Mouse (Mus musculus): Measurements from ENCODE around the gene Adh7. TPM values are rescaled to one million over a fixed set of nuclear protein-coding genes. Genes with fewer than 3 reads are reported as not detected.

Gene Adh7
- total and polyA plus RNA-seq, 3 experiments: not detected

GRCm38 (mm10) chr3:138240942-138241341 is 23.4 kb downstream of the Adh7 start:
- Histone ChIP-seq H3K4me1 (ENCODE audit: control insufficient read depth in 1 of 2, insufficient read depth in 2 of 2) (no peaks in the 10 kb centered on the region), H3K36me3 (replicated peaks in 1 of 2; ENCODE audit: control insufficient read depth in 1 of 2, insufficient read depth in 1 of 2, low read length in 1 of 2) (no peaks in the 10 kb centered on the region), H3K9ac (ENCODE audit: insufficient read depth, low read depth) (no peak overlapping the region), H3K27me3 (replicated peaks) (no peaks in the 10 kb centered on the region), H3K4me3 (replicated peaks in 1 of 3; ENCODE audit: low read depth in 2 of 3, low read length in 2 of 3, poor library complexity in 1 of 3) (no peak overlapping the region), H3K79me2 (replicated peaks; ENCODE audit: control insufficient read depth, extremely low read depth, insufficient read depth, poor library complexity, severe bottlenecking) (no peaks in the 10 kb centered on the region), H3K27ac (ENCODE audit: insufficient read depth, low read depth) (no peak overlapping the region), H3K9me3 (replicated peaks; ENCODE audit: low read length) (no peaks in the 10 kb centered on the region), H3K4me2 (ENCODE audit: insufficient read depth, low read depth, poor library complexity, severe bottlenecking) (0 out of 2 replicates have a peak overlapping the region, but pooled peaks have one; percentile 40)
- TF ChIP-seq UBTF (IDR thresholded peaks at IDR 0.05; ENCODE audit: low read depth, low read length) (no peak), MXI1 (IDR thresholded peaks at IDR 0.05; ENCODE audit: low read depth, low read length) (no peak), NELFE (IDR thresholded peaks at IDR 0.05; ENCODE audit: low read depth, low read length) (no peak), TBP (conservative IDR thresholded peaks at IDR 0.05; ENCODE audit: low read depth, low read length) (no peak), SIN3A (IDR thresholded peaks at IDR 0.05; ENCODE audit: low read length) (no peak), IRF4 (IDR thresholded peaks at IDR 0.05; ENCODE audit: low read depth, low read length) (no peak), TCF12 (IDR thresholded peaks at IDR 0.05; ENCODE audit: low read depth, low read length) (no peak), RAD21 (IDR thresholded peaks at IDR 0.05; ENCODE audit: low read depth, low read length) (no peak), MAFK (IDR thresholded peaks at IDR 0.05; ENCODE audit: insufficient replicate concordance, low read length) (no peak), NRF1 (IDR thresholded peaks at IDR 0.05; ENCODE audit: low read depth, low read length) (no peak), USF1 (IDR thresholded peaks at IDR 0.05; ENCODE audit: low read depth, low read length) (no peak), CHD2 (IDR thresholded peaks at IDR 0.05; ENCODE audit: low read length) (no peak), CHD1 (IDR thresholded peaks at IDR 0.05; ENCODE audit: low read depth, low read length) (no peak), MAX (IDR thresholded peaks at IDR 0.05; ENCODE audit: low read length) (no peak), ZKSCAN1 (IDR thresholded peaks at IDR 0.05; ENCODE audit: borderline replicate concordance, low read depth, low read length) (no peak), POLR2A (IDR thresholded peaks at IDR 0.05; ENCODE audit: low read depth, low read length) (no peak), CTCF (conservative IDR thresholded peaks at IDR 0.05 in 1 of 2, IDR thresholded peaks at IDR 0.05 in 1 of 2; ENCODE audit: low read depth in 2 of 2, low read length in 2 of 2) (no peak), EP300 (IDR thresholded peaks at IDR 0.05; ENCODE audit: low read length) (no peak), MAZ (IDR thresholded peaks at IDR 0.05; ENCODE audit: low read depth, low read length) (no peak), GABPA (IDR thresholded peaks at IDR 0.05; ENCODE audit: insufficient replicate concordance, low read depth, low read length) (no peak)
- in situ Hi-C loops (cut with MboI; ENCODE audit: low pct_ligation_motif_present, low pct_unique_long_range_greater_than_20kb, low sequenced_read_pairs) (no loop called here), dilution Hi-C loops (cut with MboI; ENCODE audit: extremely low pct_ligation_motif_present, extremely low pct_unique_long_range_greater_than_20kb, low sequenced_read_pairs) (no loop called here)
- DNase-seq (ENCODE audit: extremely low read depth): no peak

GRCm38 (mm10) chr3:138241371-138241770 is 23.8 kb downstream of the Adh7 start:
- in situ Hi-C loops (cut with MboI; ENCODE audit: low pct_ligation_motif_present, low pct_unique_long_range_greater_than_20kb, low sequenced_read_pairs): no loop called here
- H3K9ac ChIP-seq (ENCODE audit: insufficient read depth, low read depth): no peak overlapping the region
- dilution Hi-C loops (cut with MboI; ENCODE audit: extremely low pct_ligation_motif_present, extremely low pct_unique_long_range_greater_than_20kb, low sequenced_read_pairs): no loop called here
- TF ChIP-seq TCF12 (IDR thresholded peaks at IDR 0.05; ENCODE audit: low read depth, low read length) (0 out of 2 replicates have a peak, but pooled peaks have one; percentile 30), NRF1 (IDR thresholded peaks at IDR 0.05; ENCODE audit: low read depth, low read length) (no peak), ZNF384 (IDR thresholded peaks at IDR 0.05; ENCODE audit: low read depth, low read length) (peak; percentile 49)
- H3K4me2 ChIP-seq (ENCODE audit: insufficient read depth, low read depth, poor library complexity, severe bottlenecking): peak overlapping the region; percentile 40; the same call in 1 of the 2 replicates
- no peaks in the 10 kb centered on the region for H3K36me3 ChIP-seq (replicated peaks in 1 of 2; ENCODE audit: control insufficient read depth in 1 of 2, insufficient read depth in 1 of 2, low read length in 1 of 2)
- H3K79me2 ChIP-seq (replicated peaks; ENCODE audit: control insufficient read depth, extremely low read depth, insufficient read depth, poor library complexity, severe bottlenecking): no peaks in the 10 kb centered on the region
- no peaks in the 10 kb centered on the region for H3K9me3 ChIP-seq (replicated peaks; ENCODE audit: low read length)
- no peak overlapping the region for H3K27ac ChIP-seq (ENCODE audit: insufficient read depth, low read depth)
- no peak overlapping the region for H3K4me3 ChIP-seq (replicated peaks in 1 of 3; ENCODE audit: low read depth in 2 of 3, low read length in 2 of 3, poor library complexity in 1 of 3)
- no peaks in the 10 kb centered on the region for H3K27me3 ChIP-seq (replicated peaks)
- no peak for DNase-seq (ENCODE audit: extremely low read depth)
- H3K4me1 ChIP-seq (ENCODE audit: control insufficient read depth in 1 of 2, insufficient read depth in 2 of 2): no peaks in the 10 kb centered on the region
